Mouse (Mus musculus) adrenal gland, postnatal 14 days (tissue): ENCODE results near the gene Dpy19l3. TPM values are rescaled to one million over a fixed set of nuclear protein-coding genes. Genes with fewer than 3 reads are reported as not detected.

Experiments used
- DNase-seq: peaks from one replicate; pipeline ENCODE4 v3.0.0; 2021; ENCODE audit warnings: mixed read lengths
- long read RNA-seq, 2 experiments: library from polyadenylated mRNA; stranded (forward); transcript quantifications; one replicate each; pipeline ENCODE4 v2.0.0; 2021
- total RNA-seq: library from RNA; stranded (reverse); gene quantifications from 2 replicates; pipeline ENCODE4 v1.2.3, GENCODE M21; 2021

The Dpy19l3 gene
- total RNA-seq, result 30.2 and 35.9 TPM in 2 replicates
- long read RNA-seq, experiment 1, partial matches to known transcripts, result 3 of 13 reads
- long read RNA-seq, experiment 1, other reads (novel, unspliced or antisense), result 10 of 13 reads
- long read RNA-seq, experiment 2, partial matches to known transcripts, result 4 of 13 reads
- long read RNA-seq, experiment 2, other reads (novel, unspliced or antisense), result 9 of 13 reads

DNA sequence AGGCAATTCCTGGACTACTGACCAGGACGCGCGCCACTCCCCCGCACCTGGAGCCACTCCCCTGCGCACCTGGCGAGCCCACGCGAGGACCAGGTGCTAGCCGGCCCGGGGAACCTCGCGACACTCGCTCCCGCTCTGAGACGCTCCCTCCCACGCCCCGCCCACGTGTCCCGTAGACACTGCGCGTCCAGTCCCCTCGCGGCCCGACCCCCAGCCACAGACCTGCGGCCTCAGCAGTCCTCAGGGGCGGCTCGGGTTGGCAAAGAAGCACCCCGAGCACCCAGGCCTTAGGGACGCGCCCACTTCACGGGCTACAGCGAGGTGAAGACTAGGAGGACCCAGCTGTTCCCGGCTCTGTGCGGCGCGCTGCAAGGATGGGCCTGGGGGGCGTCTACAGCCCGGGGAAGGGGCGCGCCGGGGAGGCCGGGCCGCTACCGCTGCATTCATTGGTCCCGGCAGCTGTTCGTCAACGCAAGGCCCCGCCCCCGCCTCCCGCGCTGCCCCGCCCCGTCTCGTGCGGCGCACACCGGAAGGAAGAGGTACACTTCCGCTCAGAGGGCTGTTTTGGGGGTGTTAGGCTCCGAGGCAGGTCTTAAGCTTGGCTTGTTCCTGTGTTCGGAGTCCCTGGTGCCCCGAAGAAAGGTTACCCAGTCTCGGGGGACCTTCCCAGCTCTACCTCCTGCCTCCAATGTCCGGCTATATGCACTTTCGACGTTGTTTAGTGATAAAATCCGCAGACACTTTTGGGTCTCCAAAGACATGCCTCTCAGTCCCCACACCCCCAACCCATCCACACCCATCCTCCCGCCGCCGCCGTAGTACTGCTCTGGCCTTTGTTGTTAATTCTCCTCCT lies at the start of gene Dpy19l3:
Gene Dpy19l3 (minus strand): TSS at position 422 of the 853 bp plus-strand sequence.
- DNase-seq, result peak; percentile 96

DNA sequence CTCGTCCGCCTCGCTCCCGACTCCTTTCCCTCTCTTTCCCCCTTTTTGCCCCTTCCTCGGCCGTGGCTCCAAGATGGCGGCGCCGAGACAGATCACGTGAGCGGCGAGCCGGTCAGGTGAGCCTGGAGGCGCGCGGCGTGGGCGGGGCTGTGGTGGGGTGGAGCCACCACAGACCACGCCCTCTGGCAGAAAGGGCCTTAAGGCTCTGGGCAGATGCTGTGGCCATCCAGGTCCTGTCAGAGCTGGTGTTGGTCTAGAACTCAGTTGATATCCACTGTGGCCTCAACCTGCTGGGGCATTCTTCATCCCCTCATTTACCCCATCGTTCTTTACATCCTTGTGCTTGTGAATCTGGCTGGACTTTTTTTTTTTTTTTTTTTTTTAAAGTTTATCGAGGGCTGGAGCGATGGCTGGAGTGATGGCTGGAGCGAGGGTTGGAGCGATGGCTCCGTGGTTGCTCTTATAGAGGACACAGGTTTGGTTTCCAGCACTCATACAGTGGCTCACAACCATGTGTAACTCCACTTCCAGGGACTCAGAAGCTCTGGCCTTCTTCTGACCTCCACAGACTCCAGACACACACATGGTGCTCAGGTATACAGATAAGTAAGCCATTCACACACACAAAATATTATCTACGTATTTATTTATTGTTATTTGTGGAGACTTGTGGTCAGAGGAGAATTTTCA lies 48.8 kb upstream of the Dpy19l3 start, which contains the start of gene Zfp507:
Gene Zfp507 (minus strand): TSS at position 98 of the 690 bp plus-strand sequence.
- peak; percentile 95 for DNase-seq

DNA sequence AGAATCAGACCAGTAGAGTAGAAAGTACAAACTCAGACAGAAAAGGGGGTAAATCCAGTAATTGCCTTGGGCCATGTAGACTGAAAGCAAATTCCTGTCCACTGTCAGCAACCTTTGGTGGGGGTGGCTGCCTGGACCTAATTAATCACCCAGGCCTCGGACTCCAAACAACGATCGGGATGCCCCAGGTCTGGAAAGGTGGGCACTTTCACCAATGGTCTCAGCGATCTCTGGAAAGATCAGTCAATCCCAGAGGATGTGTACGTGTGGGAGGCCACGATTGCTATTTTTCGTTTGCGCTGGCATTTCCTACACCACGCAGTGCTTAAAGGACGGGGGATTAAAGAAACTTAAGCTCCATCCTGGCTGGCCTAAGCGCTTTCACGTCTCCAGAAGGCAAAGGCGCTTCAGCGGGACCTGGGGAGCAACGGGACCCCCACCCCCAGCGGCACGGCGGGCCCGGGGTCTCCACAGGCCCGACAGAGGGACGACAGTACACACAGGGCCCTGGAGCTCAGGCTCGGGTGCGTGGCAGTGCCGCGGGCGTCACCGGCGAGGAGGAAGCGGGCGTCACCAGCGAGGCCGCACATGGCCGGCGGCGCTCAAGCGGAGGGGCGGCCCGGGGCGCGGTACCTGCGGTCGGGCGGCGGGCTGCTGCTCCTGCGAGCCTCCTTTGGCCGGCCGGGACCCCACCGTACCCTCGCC lies 48.1 kb upstream of the Dpy19l3 start:
- DNase-seq, result peak; percentile 43

DNA sequence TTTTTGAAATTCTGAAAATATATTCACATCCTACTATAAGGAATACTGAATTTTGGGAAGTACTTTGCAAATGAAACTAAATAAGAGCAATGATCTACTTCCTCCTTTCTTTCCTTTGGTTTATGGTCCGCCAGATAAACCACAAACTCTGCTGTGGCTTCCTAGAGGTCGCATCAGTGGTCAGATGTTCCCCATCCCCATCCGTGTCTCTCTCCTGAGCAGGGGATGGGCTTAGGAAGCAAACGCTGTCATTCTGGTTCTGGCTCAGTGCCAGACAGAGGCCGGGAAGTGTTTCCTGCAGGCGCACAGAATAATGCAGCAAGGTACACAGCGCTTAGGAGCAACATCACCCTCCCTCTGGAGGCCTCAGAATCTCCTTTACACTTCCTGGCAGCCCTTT lies 41.9 kb upstream of the Dpy19l3 start:
- peak; percentile 28 for DNase-seq

DNA sequence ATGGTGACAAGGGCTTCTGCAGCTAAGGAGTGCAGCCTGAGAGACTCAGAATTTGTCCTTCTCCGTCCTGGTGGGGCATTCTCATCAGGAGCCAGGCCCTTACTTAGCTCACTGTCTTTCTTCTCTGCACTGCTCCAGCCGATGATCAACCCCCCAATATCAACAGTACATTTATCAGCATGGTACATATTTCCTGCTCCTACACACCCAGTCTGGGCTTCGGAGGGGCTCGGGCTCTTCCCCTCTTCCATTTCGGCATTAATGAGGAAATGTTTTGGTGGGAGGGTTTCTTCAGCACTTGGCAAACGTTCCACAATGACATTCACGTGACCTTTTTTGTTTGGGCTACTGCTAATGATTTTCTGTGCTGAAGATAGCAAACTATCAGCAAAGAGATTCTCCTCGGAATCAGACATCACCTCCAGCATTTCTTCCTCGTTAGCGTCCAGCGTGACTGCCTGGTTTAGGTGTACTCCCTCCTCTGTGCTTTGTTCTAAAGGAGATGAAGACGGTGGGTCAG lies 40.0 kb upstream of the Dpy19l3 start:
- DNase-seq, result no peak

DNA sequence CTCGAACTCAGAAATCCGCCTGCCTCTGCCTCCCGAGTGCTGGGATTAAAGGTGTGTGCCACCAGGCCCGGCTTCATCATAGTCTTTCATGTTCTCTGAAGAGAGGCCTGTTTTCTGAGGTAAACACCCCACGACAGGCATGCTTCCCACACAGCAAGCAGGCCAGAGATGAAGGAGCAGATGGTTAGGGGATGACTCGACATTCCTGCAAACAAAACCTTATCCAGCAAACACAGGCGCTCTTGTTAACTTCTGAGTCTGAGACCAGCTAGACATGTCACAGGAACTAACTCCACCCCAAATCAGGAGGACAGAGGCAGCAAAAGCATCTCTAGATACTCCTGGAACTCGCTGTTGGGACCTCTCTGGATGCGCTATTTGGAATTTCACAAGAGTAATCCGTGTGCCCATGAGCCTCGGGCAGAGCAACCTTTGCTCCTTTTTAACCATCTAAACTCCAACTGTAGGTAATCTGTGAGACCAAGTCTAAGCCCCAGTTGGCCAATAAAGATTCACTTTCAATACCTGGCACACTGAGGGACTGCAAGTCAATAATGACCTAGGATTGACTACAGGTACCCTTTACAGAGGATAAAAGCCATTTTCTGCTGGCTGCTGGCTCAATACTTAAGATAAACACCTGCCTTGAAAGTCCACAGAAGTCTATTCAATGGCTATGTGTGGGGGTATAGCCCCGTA lies 38.0 kb upstream of the Dpy19l3 start:
- DNase-seq, result no peak

DNA sequence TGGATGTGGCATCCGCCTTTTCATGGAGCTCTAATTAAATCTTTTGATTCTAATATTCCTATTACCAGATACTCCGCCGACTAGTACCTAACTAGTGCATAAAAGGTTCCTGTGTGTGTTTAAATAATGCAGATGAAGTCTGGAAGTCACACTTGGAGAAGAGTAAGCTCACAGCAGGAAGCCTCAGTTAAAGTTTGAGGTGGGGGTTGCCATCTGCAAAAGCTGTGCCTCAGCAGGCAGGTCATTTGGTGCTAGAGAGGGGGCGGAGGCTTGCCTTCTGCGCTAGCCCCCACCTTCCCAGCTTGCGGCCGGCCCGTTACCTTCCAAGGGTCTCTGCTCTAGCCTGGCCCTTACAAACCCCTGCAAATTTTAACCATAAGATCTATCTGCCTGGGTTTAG lies 36.7 kb upstream of the Dpy19l3 start:
- DNase-seq, result no peak

DNA sequence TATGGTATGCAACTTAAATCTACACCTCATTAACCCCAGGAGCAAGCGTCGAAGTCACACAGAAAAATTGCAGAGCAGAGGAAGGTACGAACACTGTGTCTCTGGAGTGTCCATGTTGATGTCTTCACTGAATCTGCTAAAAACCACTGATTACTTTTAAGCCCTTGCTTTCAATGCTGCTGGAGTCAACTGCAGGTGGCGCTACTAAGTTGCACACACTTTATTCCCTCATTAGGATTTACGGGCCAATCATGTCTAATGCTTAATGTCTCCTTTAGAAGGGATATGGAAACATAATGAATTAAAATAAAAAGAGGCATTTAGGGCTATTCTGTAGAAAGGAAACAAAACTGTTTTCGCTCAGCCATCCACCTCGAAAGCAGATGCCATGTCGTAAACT lies 35.9 kb upstream of the Dpy19l3 start:
- peak; percentile 21 for DNase-seq

DNA sequence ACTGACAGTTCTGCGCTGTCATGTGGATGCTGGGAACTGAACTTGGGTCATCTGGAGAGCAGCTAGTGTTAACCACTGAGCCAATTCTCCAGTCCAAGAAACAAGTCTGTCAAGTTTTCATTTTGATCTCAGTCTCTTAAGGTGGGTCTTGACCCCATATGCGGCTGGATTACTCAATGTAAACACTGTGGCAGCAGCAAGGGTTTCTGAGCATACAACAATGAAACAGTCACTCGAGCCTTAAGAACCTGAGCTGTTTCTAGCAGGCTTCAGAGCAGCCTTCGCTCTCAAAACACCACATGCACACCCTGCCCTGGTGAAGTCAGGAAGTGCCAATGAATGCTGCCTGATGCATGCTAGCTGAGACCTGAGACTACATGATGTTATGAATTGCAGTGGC lies 31.3 kb upstream of the Dpy19l3 start:
- DNase-seq, result no peak

DNA sequence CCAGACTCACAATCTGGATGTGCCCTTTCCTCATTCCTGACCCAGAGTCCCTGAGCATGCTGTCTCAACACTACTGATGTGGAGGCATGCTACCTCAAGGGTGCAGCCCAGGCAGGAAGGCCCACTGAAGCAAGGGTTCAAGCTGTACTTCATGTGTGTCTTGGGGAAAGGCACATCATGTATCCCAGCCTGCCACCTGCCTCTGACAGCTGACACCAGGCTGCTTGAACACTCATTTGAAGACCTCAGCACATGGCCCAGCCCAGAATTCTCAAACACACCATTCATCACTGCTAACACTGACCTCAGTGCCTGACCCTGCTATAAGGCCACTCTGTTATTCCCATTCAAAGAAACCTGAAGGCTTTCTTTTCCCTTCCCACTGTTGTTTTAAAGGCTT lies 28.0 kb upstream of the Dpy19l3 start:
- DNase-seq, result no peak

DNA sequence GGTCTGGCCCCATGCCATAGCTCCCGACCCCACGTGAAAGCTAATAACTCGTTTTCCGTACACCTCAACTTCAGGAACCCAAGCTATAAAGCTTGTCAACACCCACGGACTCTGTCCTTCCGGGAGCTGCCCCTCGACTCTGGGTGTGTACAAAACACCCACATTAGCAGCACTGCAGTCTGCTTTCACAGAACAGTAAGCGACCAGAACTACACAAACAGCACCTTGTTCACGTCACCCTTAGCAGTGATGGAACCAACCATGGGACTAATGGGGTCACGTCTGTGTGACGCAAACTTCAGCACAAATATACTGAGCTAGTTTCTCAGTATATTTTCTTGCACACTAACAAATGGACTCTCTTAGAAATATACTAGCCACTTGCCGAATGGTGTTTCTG lies 19.9 kb upstream of the Dpy19l3 start:
- no peak for DNase-seq

DNA sequence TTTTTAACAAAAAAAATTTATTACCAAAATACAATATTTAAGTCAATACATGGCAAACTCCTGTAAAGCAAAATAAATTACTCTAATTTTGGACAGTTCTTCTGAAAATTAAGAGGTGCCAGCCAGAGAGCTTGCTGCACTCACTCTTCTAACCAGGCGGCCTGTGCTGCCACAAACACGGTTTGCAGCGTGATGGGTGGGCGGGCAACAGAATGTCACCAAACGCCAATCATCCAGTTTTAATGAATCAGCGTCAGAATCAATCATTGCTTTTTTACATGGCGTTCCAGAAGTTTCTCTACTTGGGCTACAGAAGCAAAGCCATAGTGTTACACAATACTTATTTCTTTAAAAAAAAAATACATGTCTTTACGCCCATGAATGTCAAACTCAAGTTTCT lies 18.1 kb upstream of the Dpy19l3 start:
- DNase-seq, result no peak

DNA sequence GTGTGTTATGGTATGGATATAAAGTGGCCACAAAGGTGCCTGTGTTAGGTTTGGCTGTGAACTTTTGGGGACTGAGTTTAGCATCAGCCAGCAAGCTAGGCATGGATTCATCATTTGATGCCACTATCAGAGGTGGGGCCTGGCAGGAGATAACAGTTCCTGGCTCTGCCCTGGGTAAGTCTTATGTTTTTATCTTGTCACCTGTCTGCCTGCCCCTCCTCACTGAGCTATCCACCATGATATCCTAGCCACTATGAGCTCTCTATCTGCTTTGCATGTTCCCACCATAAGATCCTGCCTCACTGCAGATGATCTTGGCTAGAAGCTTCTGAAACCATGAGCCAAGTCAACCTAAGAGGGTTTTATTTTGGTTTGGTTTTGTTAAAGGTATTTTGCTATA lies 16.9 kb upstream of the Dpy19l3 start:
- DNase-seq, result no peak

DNA sequence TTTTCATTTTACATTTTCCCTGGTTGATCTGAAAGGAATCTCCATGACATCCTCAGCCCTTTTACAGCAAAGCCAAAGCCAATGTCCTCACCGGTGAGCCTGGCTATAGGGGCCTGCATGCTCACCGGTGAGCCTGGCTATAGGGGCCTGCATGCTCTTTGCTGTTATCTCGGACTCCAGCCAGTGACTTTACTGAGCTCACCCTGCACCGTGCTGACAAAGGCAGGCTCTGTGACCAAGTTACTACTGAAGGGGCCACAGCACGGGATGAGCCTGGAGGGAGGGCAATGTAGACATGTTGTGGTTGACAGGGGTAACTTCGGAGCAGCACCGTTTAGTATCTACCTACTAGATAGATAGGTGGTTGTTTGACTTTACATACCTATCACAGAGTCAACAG lies 15.9 kb upstream of the Dpy19l3 start:
- no peak for DNase-seq

DNA sequence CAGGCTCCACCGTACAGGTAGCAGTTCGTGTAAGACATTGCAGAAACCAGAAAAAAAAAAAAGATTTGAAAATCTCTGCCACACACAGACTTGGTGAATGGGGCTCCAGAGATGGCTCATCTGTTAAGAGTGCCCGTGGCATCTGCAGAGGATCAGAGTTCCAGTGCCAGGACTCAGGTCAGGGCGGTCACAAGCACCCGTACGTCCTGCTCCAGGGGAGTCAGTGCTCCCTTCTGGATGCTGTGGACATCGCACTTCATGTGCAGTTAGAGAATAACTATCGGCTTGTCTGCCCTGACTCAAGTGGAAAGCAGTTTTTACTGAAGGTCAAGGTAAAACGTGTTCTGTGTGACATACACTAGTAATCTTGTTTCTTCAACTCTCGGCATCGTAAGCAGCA lies 10.2 kb upstream of the Dpy19l3 start:
- DNase-seq, result peak; percentile 31

DNA sequence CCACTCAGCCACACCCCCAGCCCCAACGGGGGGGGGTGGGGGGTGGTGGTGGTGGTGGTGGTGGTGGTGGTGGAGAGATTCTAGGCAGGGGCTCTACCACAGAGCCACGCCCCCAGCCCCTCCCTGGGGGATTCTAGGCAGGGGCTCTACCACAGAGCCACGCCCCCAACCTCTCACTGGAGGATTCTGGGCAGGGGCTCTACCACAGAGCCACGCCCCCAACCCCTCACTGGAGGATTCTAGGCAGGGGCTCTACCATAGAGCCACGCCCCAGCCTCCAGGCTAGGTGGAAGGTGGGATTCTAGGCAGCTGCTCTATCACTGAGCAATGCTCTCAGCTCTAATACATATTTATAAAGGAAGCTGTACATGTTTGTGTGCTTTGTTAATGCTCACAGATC lies 7.5 kb upstream of the Dpy19l3 start:
- no peak for DNase-seq

DNA sequence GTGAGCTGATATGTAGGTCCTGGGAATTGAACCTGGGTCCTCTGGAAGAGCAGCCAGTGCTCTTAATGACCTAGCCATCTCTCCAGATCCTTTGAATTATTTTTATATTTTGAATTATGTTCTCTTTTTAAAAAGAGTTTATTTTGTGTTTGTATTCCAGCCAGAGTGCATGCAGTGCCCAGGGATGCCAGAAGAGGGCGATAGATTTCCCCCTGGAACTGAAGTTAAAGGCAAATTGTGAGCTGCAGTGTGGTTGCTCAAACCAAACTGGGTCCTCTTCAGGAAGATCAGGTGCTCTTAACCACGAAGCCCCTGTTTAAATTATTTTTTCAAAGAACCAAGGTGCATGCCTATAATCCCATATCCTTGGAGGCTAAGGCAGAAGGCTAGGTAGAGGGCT lies 5.3 kb upstream of the Dpy19l3 start:
- peak; percentile 41 for DNase-seq

DNA sequence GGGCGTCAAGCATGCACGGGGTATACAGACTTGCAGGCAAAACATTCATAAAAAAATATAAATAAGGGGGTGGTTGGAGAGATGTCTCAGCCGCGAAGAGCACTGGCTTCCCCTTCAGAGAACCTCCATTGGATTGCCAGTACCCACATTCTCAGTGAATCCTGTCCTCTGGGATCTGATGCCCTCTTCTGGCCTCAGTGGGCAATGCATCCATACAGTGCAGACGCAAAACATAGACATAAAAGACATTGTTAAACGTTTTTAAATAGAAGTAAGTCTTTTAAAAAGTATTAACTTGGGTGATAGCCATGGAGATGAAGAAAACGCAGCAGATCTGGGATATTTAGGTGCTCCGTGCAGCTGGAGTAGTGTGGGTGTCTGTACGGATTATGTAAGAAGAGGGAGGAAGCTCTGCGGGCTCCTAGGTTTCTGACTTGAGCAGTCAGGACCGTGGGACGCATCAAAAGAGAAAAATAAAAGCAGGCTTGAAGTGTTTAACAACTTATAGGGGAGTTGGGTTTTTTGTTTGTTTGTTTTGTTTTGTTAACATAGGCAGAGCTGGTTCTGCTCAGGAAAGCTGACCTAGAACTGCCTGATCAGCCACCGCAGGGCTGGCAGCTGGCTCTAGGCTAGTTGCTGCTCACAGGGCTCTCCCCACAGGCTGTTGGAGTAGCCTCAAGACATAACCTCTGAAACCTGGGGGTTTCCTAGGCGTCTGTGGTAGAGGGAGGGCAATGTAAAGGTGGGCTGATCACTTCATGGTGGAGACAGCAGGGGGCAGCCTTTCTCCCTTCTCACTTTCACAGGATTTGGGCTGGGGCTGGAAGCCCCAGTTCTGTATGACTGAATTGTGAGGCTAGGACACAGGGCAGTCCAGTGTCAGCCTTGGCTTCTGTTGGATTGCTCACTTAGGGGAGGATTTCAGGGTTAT lies 2.5 kb upstream of the Dpy19l3 start:
- peak; percentile 19 for DNase-seq

DNA sequence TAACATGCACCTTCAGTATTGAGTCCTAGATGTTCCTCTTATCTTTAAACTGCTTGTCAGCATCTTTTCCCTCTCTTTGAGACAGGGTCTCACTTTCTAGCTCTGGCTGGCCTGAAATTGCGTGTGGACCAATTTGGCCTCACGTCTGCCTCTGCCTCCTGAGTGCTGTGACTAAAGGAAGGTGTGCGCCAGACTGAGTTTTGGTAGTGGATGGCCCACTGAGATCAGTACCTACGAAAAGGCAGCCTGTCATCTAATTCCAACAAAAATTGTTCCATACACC lies 573 bp upstream of the Dpy19l3 start:
- no peak for DNase-seq

DNA sequence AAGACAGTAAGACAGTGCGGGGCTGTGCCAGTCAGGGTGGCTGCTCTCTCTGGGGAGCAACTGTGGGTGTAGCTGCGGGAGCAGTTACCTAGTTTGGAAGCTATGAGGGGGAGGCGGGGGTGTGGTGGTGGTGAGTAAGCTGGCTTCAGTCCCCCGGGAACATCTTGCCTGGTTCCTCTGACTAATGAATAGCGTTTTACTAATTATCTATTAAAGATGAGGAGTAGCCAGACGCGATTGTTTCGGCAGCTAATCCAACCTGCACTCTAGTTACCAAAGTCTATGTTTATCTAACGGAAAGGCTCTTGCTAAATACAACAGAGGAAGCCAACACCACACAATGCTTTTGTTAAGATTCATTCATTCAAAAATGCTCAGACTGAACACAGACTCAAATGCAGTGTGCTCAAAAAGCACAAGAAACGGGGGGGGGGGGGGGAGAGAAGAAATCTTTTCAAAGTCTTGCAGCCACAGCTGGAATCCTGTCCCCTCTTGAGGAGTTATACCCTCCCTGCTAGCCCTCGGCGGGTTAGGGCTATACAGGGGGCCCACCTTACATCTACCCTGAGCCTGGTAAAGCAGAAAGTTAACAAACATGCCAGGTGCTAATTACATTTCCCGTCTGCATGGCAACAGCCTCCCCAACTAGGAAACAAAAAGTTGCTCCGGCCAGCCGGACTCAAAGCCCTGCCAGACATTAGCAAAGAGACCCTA lies 778 bp downstream of the Dpy19l3 start:
- DNase-seq, result no peak
